Mouse (Mus musculus) cerebellum, adult 9-10 months (tissue): ENCODE measurements around the gene Cdyl.

Experiments used
- DNase-seq: peaks from one replicate; pipeline ENCODE4 v3.0.0; 2022

Gene Cdyl

GRCm38 (mm10) chr13:35717658-35718057 is 58.0 kb downstream of the Cdyl start:
- DNase-seq: no peak

GRCm38 (mm10) chr13:35719581-35719980 is 59.9 kb downstream of the Cdyl start:
- no peak for DNase-seq

GRCm38 (mm10) chr13:35723073-35723472 is 63.4 kb downstream of the Cdyl start:
- DNase-seq: no peak

GRCm38 (mm10) chr13:35726025-35726424 is 66.4 kb downstream of the Cdyl start:
- no peak for DNase-seq

GRCm38 (mm10) chr13:35732131-35732530 is 72.5 kb downstream of the Cdyl start:
- no peak for DNase-seq

GRCm38 (mm10) chr13:35732891-35733596 is 73.4 kb downstream of the Cdyl start:
- no peak for DNase-seq

- DNase-seq: no peak
These were observed 77.9 kb downstream of the Cdyl start for GRCm38 (mm10) chr13:35737565-35737964.

GRCm38 (mm10) chr13:35738210-35738609 is 78.6 kb downstream of the Cdyl start:
- DNase-seq: no peak

- DNase-seq: no peak
These were observed 79.8 kb downstream of the Cdyl start for GRCm38 (mm10) chr13:35739473-35739872.

GRCm38 (mm10) chr13:35740301-35741039 is 80.8 kb downstream of the Cdyl start:
- DNase-seq: peak; percentile 78

GRCm38 (mm10) chr13:35741040-35741619 is 81.5 kb downstream of the Cdyl start:
- DNase-seq: peak; percentile 83

- DNase-seq: peak; percentile 50
These were observed 82.2 kb downstream of the Cdyl start for GRCm38 (mm10) chr13:35741620-35742421.

GRCm38 (mm10) chr13:35742696-35743095 is 83.1 kb downstream of the Cdyl start:
- DNase-seq: no peak

GRCm38 (mm10) chr13:35743196-35743595 is 83.6 kb downstream of the Cdyl start:
- no peak for DNase-seq

GRCm38 (mm10) chr13:35749194-35749593 is 89.6 kb downstream of the Cdyl start:
- peak; percentile 0 for DNase-seq

GRCm38 (mm10) chr13:35749680-35750079 is 90.0 kb downstream of the Cdyl start:
- DNase-seq: peak; percentile 1

GRCm38 (mm10) chr13:35752046-35752445 is 92.4 kb downstream of the Cdyl start:
- DNase-seq: peak; percentile 90

- no peak for DNase-seq
These were observed 95.4 kb downstream of the Cdyl start for GRCm38 (mm10) chr13:35755002-35755401.

GRCm38 (mm10) chr13:35755655-35756283 is 96.1 kb downstream of the Cdyl start:
- no peak for DNase-seq

GRCm38 (mm10) chr13:35756393-35757338 is 97.0 kb downstream of the Cdyl start:
- no peak for DNase-seq

GRCm38 (mm10) chr13:35760372-35760771 is 100.7 kb downstream of the Cdyl start:
- DNase-seq: no peak
